Mouse (Mus musculus): ENCODE measurements around the gene Pitpnm1.

The Pitpnm1 gene

GRCm38 (mm10) chr19:4068717-4069410, 30.9 kb upstream of the Pitpnm1 start:
- no peak for DNase-seq (ENCODE audit: low spot score)

- no peak for DNase-seq (ENCODE audit: low spot score)
Measured at GRCm38 (mm10) chr19:4070311-4070710, 29.5 kb upstream of the Pitpnm1 start.

GRCm38 (mm10) chr19:4070756-4071155, 29.0 kb upstream of the Pitpnm1 start:
- DNase-seq (ENCODE audit: low spot score): no peak

GRCm38 (mm10) chr19:4071406-4071805, 28.4 kb upstream of the Pitpnm1 start:
- no peak for DNase-seq (ENCODE audit: low spot score)

GRCm38 (mm10) chr19:4072706-4073424, 26.9 kb upstream of the Pitpnm1 start:
- no peak for DNase-seq (ENCODE audit: low spot score)

GRCm38 (mm10) chr19:4075531-4075930, 24.3 kb upstream of the Pitpnm1 start:
- no peak for DNase-seq (ENCODE audit: low spot score)

- no peak for DNase-seq (ENCODE audit: low spot score)
Measured at GRCm38 (mm10) chr19:4079594-4079993, 20.2 kb upstream of the Pitpnm1 start.

GRCm38 (mm10) chr19:4080511-4081009, 19.2 kb upstream of the Pitpnm1 start:
- no peak for DNase-seq (ENCODE audit: low spot score)

GRCm38 (mm10) chr19:4081394-4081793, 18.4 kb upstream of the Pitpnm1 start, which contains the start of gene Cabp2:
TSS of gene Cabp2 (plus strand) at chr19:4081578.
- DNase-seq (ENCODE audit: low spot score): no peak

- no peak for DNase-seq (ENCODE audit: low spot score)
Measured at GRCm38 (mm10) chr19:4082219-4082965, 17.4 kb upstream of the Pitpnm1 start.

- no peak for DNase-seq (ENCODE audit: low spot score)
Measured at GRCm38 (mm10) chr19:4083316-4083715, 16.5 kb upstream of the Pitpnm1 start.

- no peak for DNase-seq (ENCODE audit: low spot score)
Measured at GRCm38 (mm10) chr19:4083826-4084225, 16.0 kb upstream of the Pitpnm1 start.

- DNase-seq (ENCODE audit: low spot score): no peak
Measured at GRCm38 (mm10) chr19:4084984-4085383, 14.8 kb upstream of the Pitpnm1 start.

GRCm38 (mm10) chr19:4086156-4086555, 13.6 kb upstream of the Pitpnm1 start:
- DNase-seq (ENCODE audit: low spot score): no peak

- DNase-seq (ENCODE audit: low spot score): no peak
Measured at GRCm38 (mm10) chr19:4087090-4087489, 12.7 kb upstream of the Pitpnm1 start.

- DNase-seq (ENCODE audit: low spot score): no peak
Measured at GRCm38 (mm10) chr19:4088146-4088545, 11.7 kb upstream of the Pitpnm1 start.

- DNase-seq (ENCODE audit: low spot score): no peak
Measured at GRCm38 (mm10) chr19:4089128-4089527, 10.7 kb upstream of the Pitpnm1 start.

- DNase-seq (ENCODE audit: low spot score): no peak
Measured at GRCm38 (mm10) chr19:4090446-4090845, 9.4 kb upstream of the Pitpnm1 start.

- DNase-seq (ENCODE audit: low spot score): no peak
Measured at GRCm38 (mm10) chr19:4091383-4091782, 8.4 kb upstream of the Pitpnm1 start.

- no peak for DNase-seq (ENCODE audit: low spot score)
Measured at GRCm38 (mm10) chr19:4092750-4093149, 7.0 kb upstream of the Pitpnm1 start.

- DNase-seq (ENCODE audit: low spot score): no peak
Measured at GRCm38 (mm10) chr19:4093772-4094171, 6.0 kb upstream of the Pitpnm1 start.

- no peak for DNase-seq (ENCODE audit: low spot score)
Measured at GRCm38 (mm10) chr19:4094348-4094747, 5.5 kb upstream of the Pitpnm1 start.

Measured in urinary bladder, postnatal 14 days (tissue).